Mouse (Mus musculus): ENCODE measurements at regions not wholly inside any gene's neighbourhood (a gene's known extent, or its start where the extent isn't known, plus 50 kb on each side); places are given as distances from the start of the nearest gene placed in this dataset.

- DNase-seq = no peak
- Histone ChIP-seq H3K4me2 (ENCODE audit: low read length) (no peak overlapping the region), H3K27me3 (ENCODE audit: control insufficient read depth, insufficient read depth, low read length) (no peaks in the 10 kb centered on the region), H3K27ac (replicated peaks; ENCODE audit: low read depth, low read length) (no peak overlapping the region), H3K36me3 (ENCODE audit: control insufficient read depth, insufficient read depth, low read length) (no peaks in the 10 kb centered on the region), H3K4me1 (ENCODE audit: control insufficient read depth, insufficient read depth, low read length) (no peaks in the 10 kb centered on the region; the same call in 1 of the 2 replicates), H3K9ac (replicated peaks; ENCODE audit: low read length) (no peak overlapping the region), H3K9me3 (ENCODE audit: control insufficient read depth, low read length) (no peaks in the 10 kb centered on the region), H3K4me3 (replicated peaks; ENCODE audit: low read depth, low read length) (no peak overlapping the region)
- ATAC-seq (ENCODE audit: low FRiP score, low TSS enrichment) = no peak
- WGBS = 70% methylated on average over 4 of the region's 4 CpGs
Observed at GRCm38 (mm10) chr4:32170106-32170459, 68.5 kb upstream of the Bach2 start.

GRCm38 (mm10) chr4:32170460-32171192, 68.0 kb upstream of the Bach2 start:
- no peak overlapping the region for H3K4me2 ChIP-seq (ENCODE audit: low read length)
- H3K4me1 ChIP-seq (ENCODE audit: control insufficient read depth, insufficient read depth, low read length) = no peaks in the 10 kb centered on the region; the same call in 1 of the 2 replicates
- no peak overlapping the region for H3K27ac ChIP-seq (replicated peaks; ENCODE audit: low read depth, low read length)
- no peaks in the 10 kb centered on the region for H3K27me3 ChIP-seq (ENCODE audit: control insufficient read depth, insufficient read depth, low read length)
- H3K9me3 ChIP-seq (ENCODE audit: control insufficient read depth, low read length) = no peaks in the 10 kb centered on the region
- no peak overlapping the region for H3K4me3 ChIP-seq (replicated peaks; ENCODE audit: low read depth, low read length)
- no peak overlapping the region for H3K9ac ChIP-seq (replicated peaks; ENCODE audit: low read length)
- ATAC-seq (ENCODE audit: low FRiP score, low TSS enrichment) (no peak), DNase-seq (no peak)
- WGBS = 74% methylated on average over 15 of the region's 15 CpGs
- no peaks in the 10 kb centered on the region for H3K36me3 ChIP-seq (ENCODE audit: control insufficient read depth, insufficient read depth, low read length)

- Histone ChIP-seq H3K27ac (replicated peaks; ENCODE audit: low read depth, low read length) (no peak overlapping the region), H3K4me1 (ENCODE audit: control insufficient read depth, insufficient read depth, low read length) (peaks cover under 1% of the 10 kb centered on the region; the same call in 1 of the 2 replicates), H3K9me3 (ENCODE audit: control insufficient read depth, low read length) (no peaks in the 10 kb centered on the region), H3K4me2 (ENCODE audit: low read length) (no peak overlapping the region), H3K4me3 (replicated peaks; ENCODE audit: low read depth, low read length) (no peak overlapping the region), H3K36me3 (ENCODE audit: control insufficient read depth, insufficient read depth, low read length) (no peaks in the 10 kb centered on the region), H3K27me3 (ENCODE audit: control insufficient read depth, insufficient read depth, low read length) (no peaks in the 10 kb centered on the region), H3K9ac (replicated peaks; ENCODE audit: low read length) (no peak overlapping the region)
- WGBS = 96% methylated on average over 6 of the region's 6 CpGs
- no peak for DNase-seq
- ATAC-seq (ENCODE audit: low FRiP score, low TSS enrichment) = no peak
Observed at GRCm38 (mm10) chr4:32171291-32171690, 67.3 kb upstream of the Bach2 start.

GRCm38 (mm10) chr4:32172992-32173391, 65.6 kb upstream of the Bach2 start:
- WGBS = over 99% methylated on average over 4 of the region's 4 CpGs
- H3K36me3 ChIP-seq (ENCODE audit: control insufficient read depth, insufficient read depth, low read length) = no peaks in the 10 kb centered on the region
- no peak overlapping the region for H3K27ac ChIP-seq (replicated peaks; ENCODE audit: low read depth, low read length)

GRCm38 (mm10) chr4:32174771-32175170, 63.8 kb upstream of the Bach2 start:
- WGBS = 73% methylated on average over 7 of the region's 7 CpGs
- H3K9me3 ChIP-seq (ENCODE audit: control insufficient read depth, low read length) = no peaks in the 10 kb centered on the region
- no peak overlapping the region for H3K4me3 ChIP-seq (replicated peaks; ENCODE audit: low read depth, low read length)
- no peak overlapping the region for H3K27ac ChIP-seq (replicated peaks; ENCODE audit: low read depth, low read length)
- peaks cover 7% of the 10 kb centered on the region; the same call in 1 of the 2 replicates for H3K4me1 ChIP-seq (ENCODE audit: control insufficient read depth, insufficient read depth, low read length)
- no peak for DNase-seq
- H3K36me3 ChIP-seq (ENCODE audit: control insufficient read depth, insufficient read depth, low read length) = no peaks in the 10 kb centered on the region
- no peaks in the 10 kb centered on the region for H3K27me3 ChIP-seq (ENCODE audit: control insufficient read depth, insufficient read depth, low read length)
- no peak overlapping the region for H3K9ac ChIP-seq (replicated peaks; ENCODE audit: low read length)
- H3K4me2 ChIP-seq (ENCODE audit: low read length) = no peak overlapping the region
- ATAC-seq (ENCODE audit: low FRiP score, low TSS enrichment) = no peak

More at GRCm38 (mm10) chr4:32172992-32173391, 65.6 kb upstream of the Bach2 start:
- Histone ChIP-seq H3K9me3 (ENCODE audit: control insufficient read depth, low read length) (no peaks in the 10 kb centered on the region), H3K27me3 (ENCODE audit: control insufficient read depth, insufficient read depth, low read length) (no peaks in the 10 kb centered on the region), H3K4me3 (replicated peaks; ENCODE audit: low read depth, low read length) (no peak overlapping the region), H3K4me2 (ENCODE audit: low read length) (no peak overlapping the region), H3K4me1 (ENCODE audit: control insufficient read depth, insufficient read depth, low read length) (peaks cover 7% of the 10 kb centered on the region; the same call in 1 of the 2 replicates), H3K9ac (replicated peaks; ENCODE audit: low read length) (no peak overlapping the region)
- ATAC-seq (ENCODE audit: low FRiP score, low TSS enrichment) (no peak), DNase-seq (no peak)

- Histone ChIP-seq H3K36me3 (ENCODE audit: control insufficient read depth, insufficient read depth, low read length) (no peaks in the 10 kb centered on the region), H3K27me3 (ENCODE audit: control insufficient read depth, insufficient read depth, low read length) (no peaks in the 10 kb centered on the region), H3K9ac (replicated peaks; ENCODE audit: low read length) (no peak overlapping the region), H3K4me3 (replicated peaks; ENCODE audit: low read depth, low read length) (no peak overlapping the region), H3K27ac (replicated peaks; ENCODE audit: low read depth, low read length) (no peak overlapping the region), H3K4me1 (ENCODE audit: control insufficient read depth, insufficient read depth, low read length) (peaks cover 7% of the 10 kb centered on the region; the same call in 1 of the 2 replicates), H3K4me2 (ENCODE audit: low read length) (no peak overlapping the region), H3K9me3 (ENCODE audit: control insufficient read depth, low read length) (no peaks in the 10 kb centered on the region)
- 73% methylated on average over 7 of the region's 7 CpGs for WGBS
- ATAC-seq (ENCODE audit: low FRiP score, low TSS enrichment) = no peak
- no peak for DNase-seq
Observed at GRCm38 (mm10) chr4:32175231-32175630, 63.4 kb upstream of the Bach2 start.

- no peak for ATAC-seq (ENCODE audit: low FRiP score, low TSS enrichment)
- 75% methylated on average over 6 of the region's 6 CpGs for WGBS
Observed at GRCm38 (mm10) chr4:32175853-32176448, 62.7 kb upstream of the Bach2 start.

GRCm38 (mm10) chr4:32176449-32177135, 62.0 kb upstream of the Bach2 start:
- Histone ChIP-seq H3K9ac (replicated peaks; ENCODE audit: low read length) (no peak overlapping the region), H3K9me3 (ENCODE audit: control insufficient read depth, low read length) (no peaks in the 10 kb centered on the region), H3K27me3 (ENCODE audit: control insufficient read depth, insufficient read depth, low read length) (no peaks in the 10 kb centered on the region), H3K36me3 (ENCODE audit: control insufficient read depth, insufficient read depth, low read length) (no peaks in the 10 kb centered on the region), H3K4me3 (replicated peaks; ENCODE audit: low read depth, low read length) (no peak overlapping the region), H3K27ac (replicated peaks; ENCODE audit: low read depth, low read length) (no peak overlapping the region), H3K4me2 (ENCODE audit: low read length) (no peak overlapping the region), H3K4me1 (ENCODE audit: control insufficient read depth, insufficient read depth, low read length) (peaks cover 7% of the 10 kb centered on the region; the same call in 1 of the 2 replicates)
- ATAC-seq (ENCODE audit: low FRiP score, low TSS enrichment) = no peak
- no peak for DNase-seq
- WGBS = 33% methylated on average over 4 of the region's 4 CpGs

More at GRCm38 (mm10) chr4:32175853-32176448, 62.7 kb upstream of the Bach2 start:
- Histone ChIP-seq H3K36me3 (ENCODE audit: control insufficient read depth, insufficient read depth, low read length) (no peaks in the 10 kb centered on the region), H3K4me2 (ENCODE audit: low read length) (no peak overlapping the region), H3K9me3 (ENCODE audit: control insufficient read depth, low read length) (no peaks in the 10 kb centered on the region), H3K27ac (replicated peaks; ENCODE audit: low read depth, low read length) (no peak overlapping the region), H3K9ac (replicated peaks; ENCODE audit: low read length) (no peak overlapping the region), H3K4me3 (replicated peaks; ENCODE audit: low read depth, low read length) (no peak overlapping the region), H3K4me1 (ENCODE audit: control insufficient read depth, insufficient read depth, low read length) (peaks cover 7% of the 10 kb centered on the region; the same call in 1 of the 2 replicates), H3K27me3 (ENCODE audit: control insufficient read depth, insufficient read depth, low read length) (no peaks in the 10 kb centered on the region)
- DNase-seq = no peak

All from midbrain, embryonic 14.5 days (tissue).